Mouse (Mus musculus): ENCODE measurements at regions not wholly inside any gene's neighbourhood (a gene's known extent, or its start where the extent isn't known, plus 50 kb on each side); places are given as distances from the start of the nearest gene placed in this dataset.

DNA sequence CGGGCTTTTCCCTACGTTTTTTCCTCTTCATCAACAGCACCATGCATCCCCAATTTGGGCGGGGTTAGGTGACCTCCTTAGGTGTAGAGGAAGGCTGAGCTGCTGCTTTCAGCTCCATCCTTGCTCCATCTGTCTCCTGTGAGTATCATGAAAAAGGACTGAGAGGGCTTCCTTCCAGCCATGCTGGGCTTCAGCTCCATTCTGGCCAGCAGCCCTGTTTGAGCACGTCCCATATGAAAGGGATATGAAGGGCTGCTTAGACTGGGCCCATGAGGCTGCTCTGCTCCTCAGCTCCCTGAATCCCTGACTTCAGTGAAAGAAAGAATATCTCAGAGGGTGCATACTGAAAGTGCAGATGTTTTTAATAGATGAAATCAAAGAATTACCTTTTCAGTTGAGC, 184.4 kb upstream of the B3gat1 start:
- intact Hi-C loops (cut with DNase I) = no loop called here

GRCm38 (mm10) chr9:26549551-26549950, 184.0 kb upstream of the B3gat1 start:
- DNase-seq = no peak
- intact Hi-C loops (cut with DNase I) = no loop called here

More for the DNA sequence above, 184.4 kb upstream of the B3gat1 start:
- no peak for DNase-seq

DNA sequence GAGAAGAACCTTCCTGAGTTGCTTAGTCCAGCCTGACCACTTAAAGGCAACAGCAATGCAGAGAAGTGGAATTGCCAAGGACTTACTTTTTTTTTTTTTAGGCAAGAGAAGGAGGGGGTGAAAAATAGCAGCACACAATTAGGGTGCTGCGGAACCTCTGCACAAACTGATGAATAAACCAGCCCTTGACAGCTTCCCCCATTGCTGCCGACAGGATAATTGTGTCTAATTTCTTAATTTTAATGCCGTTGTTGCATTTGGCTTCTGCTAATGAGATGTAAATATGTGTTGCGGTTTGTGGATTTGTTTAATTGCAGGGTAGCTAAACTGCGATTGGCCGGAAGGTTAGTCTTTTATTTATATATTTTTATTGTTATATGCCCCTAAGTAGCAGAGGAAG, 157.5 kb upstream of the B3gat1 start:
- no peak for DNase-seq
- intact Hi-C loops (cut with DNase I) = no loop called here

- no peak for DNase-seq
- intact Hi-C loops (cut with DNase I) = no loop called here
Measured at GRCm38 (mm10) chr9:26601979-26602378, 131.5 kb upstream of the B3gat1 start.

DNA sequence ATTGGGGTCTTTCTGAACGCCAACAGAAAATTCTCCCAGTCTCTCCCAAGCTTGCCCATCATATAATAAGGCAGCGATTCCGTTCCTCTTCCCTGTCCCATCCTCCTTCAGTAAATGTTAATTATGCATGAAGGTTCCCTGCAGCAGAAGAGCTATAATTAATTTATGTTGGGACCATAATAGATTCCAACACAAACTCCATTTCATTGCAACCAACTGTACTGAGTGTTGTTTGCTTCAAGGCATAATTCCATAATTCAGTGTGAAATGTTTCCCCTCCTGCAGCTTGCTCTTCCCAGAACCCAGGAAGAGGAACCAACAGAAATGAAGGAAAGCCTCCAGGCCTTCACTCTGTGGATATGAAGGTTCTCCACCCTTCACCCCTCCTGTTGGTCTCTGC, 129.0 kb upstream of the B3gat1 start:
- intact Hi-C loops (cut with DNase I) = no loop called here
- no peak for DNase-seq

GRCm38 (mm10) chr9:26611711-26612437, 121.7 kb upstream of the B3gat1 start:
- intact Hi-C loops (cut with DNase I) = no loop called here
- DNase-seq = no peak

DNA sequence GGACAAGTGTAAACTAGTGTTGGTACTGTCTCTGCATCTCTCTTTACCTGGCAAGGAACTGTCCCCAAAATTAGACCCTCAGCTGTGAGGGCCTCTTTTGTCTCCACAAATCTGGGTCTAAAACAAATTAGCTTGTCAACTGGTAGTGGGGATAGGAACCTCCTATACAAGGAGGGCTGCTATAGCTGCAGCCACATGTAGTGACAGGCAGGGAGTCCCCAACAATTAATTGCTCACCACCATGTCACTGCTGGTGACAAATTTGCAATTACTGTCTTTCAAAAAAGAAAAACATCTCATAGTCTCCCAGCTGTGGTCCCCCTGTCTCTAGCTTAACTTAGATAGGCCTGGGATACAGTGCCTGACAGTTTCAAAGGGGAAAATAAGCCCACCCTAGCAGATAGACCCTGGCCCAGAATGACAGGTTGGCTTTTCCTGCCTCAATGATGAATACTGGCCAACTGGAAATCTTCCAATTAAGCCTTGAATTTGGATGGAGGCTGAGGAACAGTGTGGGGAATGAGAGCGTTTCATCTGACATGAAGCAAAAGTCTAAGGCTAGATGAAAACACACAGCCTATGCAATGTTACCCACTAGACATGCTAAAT, 110.6 kb upstream of the B3gat1 start:
- intact Hi-C loops (cut with DNase I) = no loop called here

GRCm38 (mm10) chr9:26625171-26625937, 108.2 kb upstream of the B3gat1 start:
- intact Hi-C loops (cut with DNase I) = no loop called here
- peak; percentile 2 to 5 for DNase-seq

More for the DNA sequence above, 110.6 kb upstream of the B3gat1 start:
- DNase-seq = no peak

GRCm38 (mm10) chr9:26632891-26633650, 100.5 kb upstream of the B3gat1 start:
- no peak for DNase-seq
- intact Hi-C loops (cut with DNase I) = no loop called here

DNA sequence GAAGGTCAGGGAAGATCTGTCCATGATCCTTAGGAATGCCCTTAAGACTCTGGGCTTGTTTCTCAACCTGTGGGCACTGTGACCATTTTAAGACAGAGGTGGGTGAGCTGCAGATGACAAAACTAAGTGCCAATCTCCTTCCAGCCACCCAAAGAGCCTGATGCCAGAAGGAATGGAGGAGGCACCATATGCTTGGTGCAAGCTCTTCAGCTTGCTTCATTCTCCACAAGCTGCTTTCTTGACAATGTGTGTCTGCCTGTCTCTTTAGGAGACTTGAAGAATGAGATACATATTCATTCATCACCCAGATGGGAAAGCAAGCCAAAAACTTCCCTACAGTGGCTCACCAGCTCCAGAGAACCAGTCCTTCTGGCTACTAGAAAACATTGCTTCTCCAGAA, 98.3 kb upstream of the B3gat1 start:
- no peak for DNase-seq
- intact Hi-C loops (cut with DNase I) = no loop called here

DNA sequence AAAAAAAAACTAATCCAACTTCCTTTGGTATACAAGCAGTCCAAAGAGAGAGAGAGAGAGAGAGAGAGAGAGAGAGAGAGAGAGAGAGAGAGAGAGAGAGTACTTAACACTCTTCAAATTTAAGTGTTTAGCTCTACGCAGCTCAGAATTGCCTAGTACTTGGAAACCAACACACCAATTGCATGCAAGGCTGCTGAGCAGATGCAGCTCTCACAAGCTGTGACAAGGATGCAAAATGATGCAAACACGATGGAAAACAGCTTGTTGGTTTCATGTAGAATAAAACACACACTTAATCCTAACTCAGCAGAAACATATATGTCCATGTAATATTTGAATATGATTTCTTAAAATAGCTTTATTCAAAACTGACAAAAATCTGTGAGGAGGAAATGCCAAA, 94.9 kb upstream of the B3gat1 start:
- intact Hi-C loops (cut with DNase I) = no loop called here
- no peak for DNase-seq

GRCm38 (mm10) chr9:26642302-26642701, 91.2 kb upstream of the B3gat1 start:
- intact Hi-C loops (cut with DNase I) = no loop called here
- DNase-seq = no peak

DNA sequence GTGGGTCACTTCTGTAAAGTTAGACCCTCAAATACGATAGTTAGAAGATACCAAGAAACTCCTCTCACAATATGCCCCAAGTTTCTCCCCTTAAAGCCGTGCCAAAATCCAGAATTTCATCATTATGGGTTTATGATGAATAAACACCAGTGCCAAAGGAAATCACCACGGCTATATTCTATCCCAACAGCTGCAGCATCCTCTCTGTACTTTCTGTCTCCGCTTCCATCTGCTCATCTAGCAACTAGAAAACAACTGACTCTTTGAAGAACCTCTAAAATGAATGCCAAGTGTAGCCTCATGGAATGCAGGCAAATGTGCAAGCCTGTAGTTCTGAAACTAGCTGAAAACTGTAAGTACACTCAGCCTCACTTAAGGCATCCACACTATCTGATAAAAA, 90.7 kb upstream of the B3gat1 start:
- DNase-seq = no peak
- intact Hi-C loops (cut with DNase I) = no loop called here

DNA sequence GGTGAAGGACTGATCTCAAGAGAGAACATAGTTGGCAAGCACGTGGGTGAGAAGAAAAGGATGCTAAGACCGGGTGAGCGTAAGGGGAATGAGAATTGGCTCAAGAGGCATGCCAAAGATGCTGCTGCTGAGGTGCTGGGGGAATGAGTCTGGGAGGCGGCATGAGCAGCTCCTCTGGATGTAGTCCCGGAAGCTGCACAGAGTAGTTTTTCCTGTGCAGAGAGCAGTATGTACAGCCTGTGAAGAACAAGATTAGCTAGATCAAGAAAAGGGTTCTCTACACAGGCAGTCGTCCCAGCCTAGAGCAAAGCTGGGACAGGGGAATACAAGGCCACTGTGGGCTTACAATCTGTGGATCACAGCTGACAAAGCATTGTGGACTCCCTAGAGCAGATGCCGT, 84.0 kb upstream of the B3gat1 start:
- no peak for DNase-seq
- intact Hi-C loops (cut with DNase I) = no loop called here

GRCm38 (mm10) chr9:26652920-26653319, 80.6 kb upstream of the B3gat1 start:
- intact Hi-C loops (cut with DNase I) = no loop called here
- DNase-seq = peak in 1 of 2 experiments; percentile 1

DNA sequence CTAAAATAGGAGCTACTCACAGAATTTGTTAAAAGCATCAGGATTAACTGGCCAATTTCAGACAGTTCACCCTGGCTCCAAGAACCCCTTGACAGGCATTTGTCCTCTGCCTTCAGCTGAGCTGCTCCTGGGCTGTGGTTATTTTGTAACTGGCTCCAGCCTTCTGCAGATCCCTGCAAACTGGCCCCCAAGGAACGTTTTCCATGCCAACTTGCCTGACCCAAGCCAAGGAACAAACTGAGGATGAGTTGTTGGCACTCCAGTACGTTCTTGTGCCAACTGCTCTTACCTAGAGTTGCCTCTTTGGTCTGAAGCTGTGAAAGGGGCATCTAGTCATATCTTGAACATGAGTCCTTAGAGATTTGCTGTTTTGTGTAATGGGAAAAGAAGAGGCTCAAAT, 74.2 kb upstream of the B3gat1 start:
- DNase-seq = no peak
- intact Hi-C loops (cut with DNase I) = no loop called here

DNA sequence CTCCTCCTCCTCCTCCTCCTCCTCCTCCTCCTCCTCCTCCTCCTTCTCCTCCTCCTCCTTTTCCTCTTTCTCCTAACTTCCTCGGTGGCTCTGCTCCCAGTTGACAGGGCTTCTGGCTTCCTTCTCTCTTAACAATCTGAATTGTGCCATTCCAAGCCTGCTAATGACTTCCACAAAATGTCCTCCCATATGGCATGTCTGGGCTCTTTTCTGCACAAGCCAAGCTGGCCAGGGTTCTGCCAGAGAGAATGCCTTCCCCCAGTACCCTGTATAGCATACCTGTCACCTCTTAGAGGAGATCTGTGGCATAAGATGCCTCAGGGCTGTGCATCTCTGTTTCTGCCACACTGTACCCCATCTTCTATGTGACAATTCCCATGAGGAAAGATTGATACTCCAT, 70.0 kb upstream of the B3gat1 start:
- intact Hi-C loops (cut with DNase I) = no loop called here
- no peak for DNase-seq

- DNase-seq = peak in 1 of 2 experiments; percentile 1
- intact Hi-C loops (cut with DNase I) = no loop called here
Measured at GRCm38 (mm10) chr9:26667835-26668234, 65.7 kb upstream of the B3gat1 start.

GRCm38 (mm10) chr9:26674059-26674757, 59.3 kb upstream of the B3gat1 start:
- intact Hi-C loops (cut with DNase I) = no loop called here
- no peak for DNase-seq

GRCm38 (mm10) chr9:26678288-26678687, 55.2 kb upstream of the B3gat1 start:
- intact Hi-C loops (cut with DNase I) = no loop called here
- no peak for DNase-seq
